Mouse (Mus musculus) hindbrain, embryonic 10.5 days (tissue): ENCODE measurements around the gene Tcp11l2. TPM values are rescaled to one million over a fixed set of nuclear protein-coding genes. Genes with fewer than 3 reads are reported as not detected.

Experiments
- DNase-seq: peaks from one replicate; pipeline ENCODE4 v3.0.0-alpha.2; 2017; ENCODE audit warnings: low spot score
- H3K27ac ChIP-seq: fragments of 300-500 bp; sonication (generic); 2 replicates; pipeline ENCODE4 v1.5.1; 2016; ENCODE audit warnings: mild to moderate bottlenecking, moderate library complexity
- H3K27me3 ChIP-seq: fragments of 300-500 bp; sonication (generic); 2 replicates; pipeline ENCODE4 v1.6.1; 2016; ENCODE audit warnings: mild to moderate bottlenecking; ENCODE audit not compliant: poor library complexity, insufficient read depth, severe bottlenecking
- H3K36me3 ChIP-seq: fragments of 300-500 bp; sonication (generic); 2 replicates; pipeline ENCODE4 v1.6.1; 2016; ENCODE audit warnings: mild to moderate bottlenecking, moderate library complexity
- H3K4me1 ChIP-seq: fragments of 300-500 bp; sonication (generic); replicated peaks from 2 replicates; pipeline ENCODE4 v1.6.1; 2016; ENCODE audit warnings: mild to moderate bottlenecking
- H3K4me3 ChIP-seq: fragments of 300-500 bp; sonication (generic); 2 replicates; pipeline ENCODE4 v1.5.1; 2016; ENCODE audit warnings: mild to moderate bottlenecking, moderate library complexity
- H3K9me3 ChIP-seq: fragments of 300-500 bp; sonication (generic); 2 replicates; pipeline ENCODE4 v1.6.1; 2016; ENCODE audit warnings: mild to moderate bottlenecking, moderate library complexity
- WGBS: fragments of 180-500 bp; shearing (Covaris S2); methylation state at CpG from one replicate; pipeline ENCODE4 v1.1.7; 2016; 5-methylcytosine and 5-hydroxymethylcytosine counted together
- polyA plus RNA-seq: library from polyadenylated mRNA; unstranded; fragments of >200 nt; fragmentation: Nextera tagmentation; extraction: Ambion mirVana; gene quantifications from 2 replicates; pipeline ENCODE4 v1.2.1, GENCODE M21; 2016

The Tcp11l2 gene
- polyA plus RNA-seq, 1 experiment from 2014 or later, result 6.6 TPM

GRCm38 (mm10) chr10:84654029-84654428 lies 77.6 kb downstream of the Tcp11l2 start:
- Histone ChIP-seq H3K27ac (no peak overlapping the region), H3K4me3 (no peak overlapping the region)
- WGBS, result 81% methylated on average over 4 of the region's 4 CpGs

GRCm38 (mm10) chr10:84654731-84655130 lies 78.3 kb downstream of the Tcp11l2 start:
- DNase-seq, result no peak
- Histone ChIP-seq H3K4me1 (peaks cover 20% of the 10 kb centered on the region), H3K4me3 (no peak overlapping the region), H3K36me3 (peaks cover 31% of the 10 kb centered on the region), H3K27ac (no peak overlapping the region), H3K27me3 (no peaks in the 10 kb centered on the region), H3K9me3 (no peaks in the 10 kb centered on the region)
- WGBS, result 88% methylated on average over 4 of the region's 4 CpGs

More at GRCm38 (mm10) chr10:84654029-84654428, 77.6 kb downstream of the Tcp11l2 start:
- Histone ChIP-seq H3K27me3 (no peaks in the 10 kb centered on the region), H3K36me3 (peaks cover 31% of the 10 kb centered on the region), H3K4me1 (peaks cover 18% of the 10 kb centered on the region), H3K9me3 (no peaks in the 10 kb centered on the region)
- no peak for DNase-seq

- peaks cover 3% of the 10 kb centered on the region; the same call in 1 of the 2 replicates for H3K9me3 ChIP-seq
- H3K36me3 ChIP-seq, result peaks cover 40% of the 10 kb centered on the region
- no peaks in the 10 kb centered on the region for H3K27me3 ChIP-seq
- WGBS, result 92% methylated on average over 4 of the region's 4 CpGs
- no peak overlapping the region for H3K4me3 ChIP-seq
- H3K27ac ChIP-seq, result no peak overlapping the region; the same call in 1 of the 2 replicates
- H3K4me1 ChIP-seq, result peaks cover 20% of the 10 kb centered on the region
- no peak for DNase-seq
These were observed 80.2 kb downstream of the Tcp11l2 start for GRCm38 (mm10) chr10:84656618-84657017.

- no peak for DNase-seq
- no peak overlapping the region; the same call in 1 of the 2 replicates for H3K27ac ChIP-seq
- WGBS, result 54% methylated on average over 6 of the region's 6 CpGs
These were observed 81.1 kb downstream of the Tcp11l2 start for GRCm38 (mm10) chr10:84657437-84658087.

GRCm38 (mm10) chr10:84658088-84658848 lies 81.8 kb downstream of the Tcp11l2 start:
- Histone ChIP-seq H3K27ac (peak overlapping the region; percentile 62), H3K4me3 (no peak overlapping the region), H3K4me1 (peaks cover 20% of the 10 kb centered on the region), H3K36me3 (peaks cover 38% of the 10 kb centered on the region), H3K27me3 (no peaks in the 10 kb centered on the region), H3K9me3 (peaks cover 7% of the 10 kb centered on the region; the same call in 1 of the 2 replicates)
- 67% methylated on average over 18 of the region's 18 CpGs for WGBS
- no peak for DNase-seq

More at GRCm38 (mm10) chr10:84657437-84658087, 81.1 kb downstream of the Tcp11l2 start:
- Histone ChIP-seq H3K9me3 (peaks cover 7% of the 10 kb centered on the region; the same call in 1 of the 2 replicates), H3K4me1 (peaks cover 20% of the 10 kb centered on the region), H3K27me3 (no peaks in the 10 kb centered on the region), H3K36me3 (peaks cover 44% of the 10 kb centered on the region), H3K4me3 (no peak overlapping the region)

GRCm38 (mm10) chr10:84659281-84659680 lies 82.9 kb downstream of the Tcp11l2 start:
- peak overlapping the region; percentile 18; the same call in 1 of the 2 replicates for H3K27ac ChIP-seq
- no peak for DNase-seq
- no peaks in the 10 kb centered on the region for H3K27me3 ChIP-seq
- WGBS, result 90% methylated on average over 3 of the region's 3 CpGs
- H3K4me3 ChIP-seq, result no peak overlapping the region
- H3K9me3 ChIP-seq, result peaks cover 7% of the 10 kb centered on the region; the same call in 1 of the 2 replicates
- peaks cover 41% of the 10 kb centered on the region for H3K36me3 ChIP-seq
- peaks cover 20% of the 10 kb centered on the region for H3K4me1 ChIP-seq

- Histone ChIP-seq H3K4me3 (no peak overlapping the region), H3K27me3 (no peaks in the 10 kb centered on the region), H3K4me1 (peaks cover 33% of the 10 kb centered on the region), H3K27ac (no peak overlapping the region), H3K9me3 (peaks cover 7% of the 10 kb centered on the region; the same call in 1 of the 2 replicates), H3K36me3 (peaks cover 35% of the 10 kb centered on the region)
- no peak for DNase-seq
- WGBS, result 92% methylated on average over 6 of the region's 6 CpGs
These were observed 85.7 kb downstream of the Tcp11l2 start for GRCm38 (mm10) chr10:84662138-84662537.

Other genes starting within 250 kb of the Tcp11l2 start
- 3.1 and 3.7 TPM in 2 replicates for gene Nuak1, start 136.0 kb upstream of the Tcp11l2 start, polyA plus RNA-seq
- 72.6 and 77.2 TPM in 2 replicates for gene Ckap4, start 42.6 kb upstream of the Tcp11l2 start, polyA plus RNA-seq
- gene Polr3b, start 45.7 kb downstream of the Tcp11l2 start, polyA plus RNA-seq, result 13.2 and 15.6 TPM in 2 replicates
- 49.2 and 66.6 TPM in 2 replicates for gene Rfx4, start 179.4 kb downstream of the Tcp11l2 start, polyA plus RNA-seq